Comparison of ENCODE assay signal across 8 mouse cellular contexts in genomic region chr11:79223420-79223819, GRCm38 (mm10). TPM values are rescaled to one million over a fixed set of nuclear protein-coding genes. Genes with fewer than 3 reads are reported as not detected.
A peak's percentile ranks its signal among the peaks of the same experiment; 100 is the strongest.
DNase-seq lines count a peak whose midpoint lies in the region; ATAC-seq and TF ChIP-seq lines count a peak whose summit lies in the region.

No protein-coding gene starts in this region.

- no peak overlapping the region for H3K4me3 ChIP-seq in lung, postnatal 0 days (ENCODE audit: low read depth, low read length)

- H3K4me2 ChIP-seq in lung, postnatal 0 days (replicated peaks; ENCODE audit: low read depth, low read length) = no peak overlapping the region

- peak; percentile 26 to 33 for DNase-seq in cerebellum, postnatal 10 days
- DNase-seq in cerebellum, postnatal 36 days = no peak
- DNase-seq in 3134 (ENCODE audit: extremely low read depth, insufficient read length, low spot score) = peak; percentile 28
- DNase-seq in adrenal gland, postnatal 14 days = peak; percentile 59
- peak; percentile 84 for DNase-seq in lung, postnatal 0 days (ENCODE audit: low spot score)
- no peak for DNase-seq in ovary, postnatal 14 days (ENCODE audit: low spot score)
- DNase-seq in layer of hippocampus, postnatal 36 days = no peak

- peak; percentile 40; the same call in 1 of the 2 replicates for TF ChIP-seq EP300 in lung, postnatal 0 days (IDR thresholded peaks at IDR 0.05)

- no peak for TF ChIP-seq CTCF in lung, postnatal 0 days (IDR thresholded peaks at IDR 0.05)

- no peaks in the 10 kb centered on the region for H3K36me3 ChIP-seq in lung, postnatal 0 days (ENCODE audit: insufficient read depth, low read length)

- no peaks in the 10 kb centered on the region for H3K27me3 ChIP-seq in lung, postnatal 0 days (replicated peaks; ENCODE audit: insufficient read depth, low read length)

- no peak overlapping the region for H3K9ac ChIP-seq in lung, postnatal 0 days (replicated peaks; ENCODE audit: low read depth)

- peak; percentile 56 for ATAC-seq in lung, postnatal 0 days
- no peak for ATAC-seq in erythroid progenitor cell, adult 5-6 weeks (replicated peaks; ENCODE audit: low FRiP score, poor library complexity, severe bottlenecking)

- no peaks in the 10 kb centered on the region for H3K9me3 ChIP-seq in lung, postnatal 0 days (ENCODE audit: low read length)

- no peaks in the 10 kb centered on the region for H3K4me1 ChIP-seq in lung, postnatal 0 days (ENCODE audit: insufficient read depth, low read depth, low read length)

- no peak overlapping the region for H3K27ac ChIP-seq in lung, postnatal 0 days (ENCODE audit: low read length)

- 64% methylated on average over 6 of the region's 6 CpGs for WGBS in lung, postnatal 0 days

RNA-seq across cellular contexts. Expression of gene Wsb1, which starts 31.1 kb away (rescaled TPM):
- 51.7 and 56.0 TPM in 2 replicates for total RNA-seq in adrenal gland, postnatal 14 days (2021)
- polyA plus RNA-seq in lung, postnatal 0 days (2015; fragmentation: Nextera tagmentation; extraction: Ambion mirVana) = 134 and 144 TPM in 2 replicates
- total RNA-seq in erythroid progenitor cell, adult 5-6 weeks (2015; ENCODE audit: low replicate concordance) = 60.4 and 62.7 TPM in 2 replicates
- total RNA-seq in erythroid progenitor cell, adult 5-6 weeks (2017; ENCODE audit: low replicate concordance) = 29.4 and 45.1 TPM in 2 replicates
- total RNA-seq in layer of hippocampus, postnatal 36 days (2021) = 10 to 100 TPM; 77.1 to 81.3 TPM

Comparison
In these comparisons a context has a peak if more than half of its experiments do, and no peak if none do; other contexts are left out.
1. DNase-seq: peak in cerebellum, postnatal 10 days (2 of 2), 3134 (single experiment), adrenal gland, postnatal 14 days (single experiment) and lung, postnatal 0 days (single experiment); none in cerebellum, postnatal 36 days (0 of 2), ovary, postnatal 14 days (single experiment) and layer of hippocampus, postnatal 36 days (0 of 2).